Mouse (Mus musculus): Measurements from ENCODE around the gene Pitx3.

DNA sequence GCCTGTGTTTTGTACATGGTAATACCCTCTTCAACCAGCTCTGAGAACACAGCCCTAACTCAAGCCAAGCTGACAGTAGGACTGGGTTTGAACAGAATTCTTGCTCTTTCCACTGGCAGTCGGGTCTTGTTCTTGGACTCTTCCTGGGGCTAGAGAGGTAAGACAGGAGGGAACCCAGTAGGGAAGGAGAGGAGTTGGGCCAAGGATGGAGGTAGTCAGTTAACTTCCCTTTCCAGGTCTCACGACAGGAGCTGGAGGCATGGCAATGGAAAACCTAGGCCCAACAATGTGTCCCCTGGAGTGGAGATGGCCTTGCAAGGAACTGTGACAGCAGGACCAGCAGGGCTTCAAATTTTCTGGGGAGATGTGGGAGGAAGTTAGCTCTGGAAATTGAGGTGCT, 7.8 kb downstream of the Pitx3 start:
- no peak for TF ChIP-seq CHD2 (IDR thresholded peaks at IDR 0.05; ENCODE audit: low read depth, low read length)
- no peak for TF ChIP-seq ZC3H11A (IDR thresholded peaks at IDR 0.05; ENCODE audit: borderline replicate concordance, low read depth, low read length)
- TF ChIP-seq MAFK (IDR thresholded peaks at IDR 0.05; ENCODE audit: insufficient read depth, low read depth, low read length), result no peak
